Mouse (Mus musculus): Measurements from ENCODE around the gene Tecta. TPM values are rescaled to one million over a fixed set of nuclear protein-coding genes. Genes with fewer than 3 reads are reported as not detected.

The Tecta gene
- polyA plus RNA-seq, 1 experiment from 2014 or later = 0.15 TPM

GRCm38 (mm10) chr9:42279676-42280075 lies 120.1 kb downstream of the Tecta start:
- no peak overlapping the region for H3K4me3 ChIP-seq (ENCODE audit: low read depth, low read length)
- no peak for DNase-seq (ENCODE audit: low spot score)
- no peak for ATAC-seq (ENCODE audit: insufficient number of reproducible peaks, low FRiP score, low TSS enrichment, low read depth)
- no peak overlapping the region for H3K27ac ChIP-seq (replicated peaks; ENCODE audit: low read depth, low read length)
- no peak overlapping the region for H3K9ac ChIP-seq (ENCODE audit: low read length)
- no peaks in the 10 kb centered on the region for H3K27me3 ChIP-seq (ENCODE audit: control insufficient read depth, insufficient read depth, low read length)
- 70% methylated on average over 4 of the region's 4 CpGs for WGBS
- H3K4me1 ChIP-seq (ENCODE audit: control insufficient read depth, insufficient read depth, low read length) = no peaks in the 10 kb centered on the region
- H3K4me2 ChIP-seq (ENCODE audit: low read depth, severe bottlenecking) = no peak overlapping the region
- H3K9me3 ChIP-seq (ENCODE audit: control insufficient read depth, low read length) = no peaks in the 10 kb centered on the region
- no peaks in the 10 kb centered on the region for H3K36me3 ChIP-seq (ENCODE audit: control insufficient read depth, insufficient read depth, low read length)

Small RNA genes within 50 kb of the gene (microRNA-seq; reads per million reads assigned to microRNA genes)
- gene Gm44311 = not detected

Other genes with a start within 250 kb of the Tecta start
- 49.6 and 55.2 TPM in 2 replicates for gene Sc5d, start 135.7 kb downstream of the Tecta start, polyA plus RNA-seq (2014; fragmentation: Nextera tagmentation; extraction: Ambion mirVana)
- 4.9 and 5.6 TPM in 2 replicates for gene Tbcel, start 107.9 kb upstream of the Tecta start, polyA plus RNA-seq (2014; fragmentation: Nextera tagmentation; extraction: Ambion mirVana)

All from limb, embryonic 11.5 days (tissue).